Mouse (Mus musculus): ENCODE measurements around the gene Mars2.

Gene Mars2

GRCm38 (mm10) chr1:55236890-55237642 is at the start of gene Mars2:
Gene Mars2, plus strand, starts transcription at chr1:55237177.
- DNase-seq = peak; percentile 97

- no peak for DNase-seq
Measured at GRCm38 (mm10) chr1:55192015-55192414, 45.0 kb upstream of the Mars2 start.

- DNase-seq = peak; percentile 46
Measured at GRCm38 (mm10) chr1:55192824-55193223, 44.2 kb upstream of the Mars2 start.

- DNase-seq = peak; percentile 82
Measured at GRCm38 (mm10) chr1:55193316-55193715, 43.7 kb upstream of the Mars2 start.

- DNase-seq = no peak
Measured at GRCm38 (mm10) chr1:55194064-55194915, 42.7 kb upstream of the Mars2 start.

GRCm38 (mm10) chr1:55195021-55195420 is 42.0 kb upstream of the Mars2 start:
- no peak for DNase-seq

GRCm38 (mm10) chr1:55196327-55197003 is 40.5 kb upstream of the Mars2 start:
- no peak for DNase-seq

- DNase-seq = no peak
Measured at GRCm38 (mm10) chr1:55198719-55199118, 38.3 kb upstream of the Mars2 start.

GRCm38 (mm10) chr1:55201850-55202752 is 34.9 kb upstream of the Mars2 start:
- DNase-seq = peak; percentile 53

GRCm38 (mm10) chr1:55205808-55206327 is 31.1 kb upstream of the Mars2 start:
- no peak for DNase-seq

GRCm38 (mm10) chr1:55207561-55207960 is 29.4 kb upstream of the Mars2 start:
- DNase-seq = no peak

- no peak for DNase-seq
Measured at GRCm38 (mm10) chr1:55208500-55209140, 28.4 kb upstream of the Mars2 start.

GRCm38 (mm10) chr1:55210202-55210965 is 26.6 kb upstream of the Mars2 start:
- no peak for DNase-seq

GRCm38 (mm10) chr1:55211081-55211480 is 25.9 kb upstream of the Mars2 start:
- no peak for DNase-seq

- no peak for DNase-seq
Measured at GRCm38 (mm10) chr1:55212771-55213170, 24.2 kb upstream of the Mars2 start.

GRCm38 (mm10) chr1:55213475-55213874 is 23.5 kb upstream of the Mars2 start:
- DNase-seq = no peak

GRCm38 (mm10) chr1:55213936-55214335 is 23.0 kb upstream of the Mars2 start:
- no peak for DNase-seq

GRCm38 (mm10) chr1:55215185-55215813 is 21.7 kb upstream of the Mars2 start:
- DNase-seq = peak; percentile 46

- DNase-seq = peak; percentile 68
Measured at GRCm38 (mm10) chr1:55217191-55217590, 19.8 kb upstream of the Mars2 start.

GRCm38 (mm10) chr1:55221352-55221751 is 15.6 kb upstream of the Mars2 start:
- DNase-seq = peak; percentile 39

All from lung, postnatal 14 days (tissue).